Mouse (Mus musculus) cerebellum, adult 2 months (tissue): ENCODE results near the gene Apobec2.

ENCODE experiments used
- CTCF ChIP-seq: fragments of 200-500 bp; IDR thresholded peaks from 2 replicates; pipeline ENCODE4 v1.5.1; 2011; ENCODE audit warnings: low read depth, mild to moderate bottlenecking, control low read depth, low read length, moderate library complexity, borderline replicate concordance; ENCODE audit not compliant: insufficient read depth
- POLR2A ChIP-seq: fragments of 200-500 bp; IDR thresholded peaks from 2 replicates; pipeline ENCODE4 v1.6.1; 2011; ENCODE audit warnings: low read length, control low read depth, borderline replicate concordance; ENCODE audit not compliant: insufficient read depth

DNA sequence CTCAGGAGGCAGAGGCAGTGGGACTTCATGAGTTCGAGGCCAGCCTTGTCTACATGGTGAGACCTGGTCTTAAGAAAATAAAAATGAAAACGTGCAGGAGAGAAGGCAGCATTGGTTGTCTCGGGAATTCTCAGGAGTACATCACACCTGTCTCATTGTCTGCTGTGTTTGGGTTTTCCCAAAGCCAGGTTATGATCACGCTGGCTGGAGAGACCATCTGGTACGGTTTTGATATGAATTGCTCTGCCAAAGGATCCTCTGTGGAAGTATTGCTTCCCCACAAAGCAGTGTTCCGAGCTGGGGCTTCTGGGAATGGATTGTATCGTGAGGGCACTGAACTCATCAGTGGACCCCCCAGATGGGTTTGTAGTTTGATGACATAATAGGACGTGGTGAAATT, 42.7 kb upstream of the Apobec2 start:
- TF ChIP-seq CTCF = no peak
- TF ChIP-seq POLR2A = no peak
